Mouse (Mus musculus): ENCODE data around the gene Kirrel2.

DNA sequence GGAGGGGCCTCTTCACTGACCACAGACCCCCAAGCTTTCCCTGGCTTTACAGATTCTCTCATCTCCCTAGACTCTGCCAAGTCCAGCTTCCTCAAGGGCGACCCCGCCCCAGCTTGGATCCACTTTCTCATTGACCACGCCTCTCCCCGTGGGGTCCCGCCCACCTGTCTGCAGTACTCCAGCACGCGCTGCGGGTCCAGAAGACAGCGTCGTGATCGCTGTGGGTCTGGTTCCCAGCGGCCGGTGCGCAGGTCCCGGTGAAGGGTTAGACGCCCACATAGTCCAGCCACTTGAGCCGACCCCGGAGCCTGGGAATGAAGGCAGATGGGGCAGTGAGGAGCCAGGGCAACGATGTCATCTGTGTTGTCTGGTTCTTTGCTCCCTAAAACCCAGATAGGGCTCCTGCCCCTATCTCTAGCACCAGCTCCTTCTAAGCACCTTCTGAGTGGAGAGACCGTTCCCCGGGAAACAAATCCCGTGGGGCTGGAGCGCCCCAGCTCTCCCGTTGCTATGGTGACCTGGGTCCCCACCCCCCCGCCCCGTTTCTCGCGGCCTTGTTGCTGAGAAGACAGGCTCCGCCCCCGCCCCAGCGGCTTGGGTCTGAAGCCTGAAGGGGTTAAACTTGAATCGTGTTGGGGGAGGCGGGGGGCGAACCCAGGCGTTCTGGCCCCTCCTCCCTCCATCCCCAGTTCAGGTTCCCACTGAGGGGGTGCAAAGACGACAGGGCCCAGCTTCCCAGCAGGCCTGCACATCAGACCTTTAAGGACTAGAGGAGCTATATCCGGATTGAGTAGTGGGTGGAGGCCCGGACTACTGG lies 13.1 kb downstream of the Kirrel2 start:
- TF ChIP-seq CTCF (IDR thresholded peaks at IDR 0.05; ENCODE audit: borderline replicate concordance, control insufficient read depth, extremely low read depth, insufficient read depth, low read length, poor library complexity) (no peak), POLR2A (IDR thresholded peaks at IDR 0.05; ENCODE audit: control insufficient read depth, extremely low read depth, insufficient read depth, low read length, poor library complexity) (no peak)
